Mouse (Mus musculus): Measurements from ENCODE around the gene Prkd3.

The Prkd3 gene

GRCm38 (mm10) chr17:79020208-79020983 is at the start of gene Prkd3:
Prkd3 (minus strand) TSS chr17:79020816.
- DNase-seq, result peak; percentile 58 to 66

GRCm38 (mm10) chr17:79069766-79070480 is 49.3 kb upstream of the Prkd3 start:
- DNase-seq, result no peak

- peak in 1 of 2 experiments; percentile 18 for DNase-seq
These were observed 48.4 kb upstream of the Prkd3 start for GRCm38 (mm10) chr17:79069019-79069418.

- DNase-seq, result no peak
These were observed 48.0 kb upstream of the Prkd3 start for GRCm38 (mm10) chr17:79068581-79068980.

- no peak for DNase-seq
These were observed 43.6 kb upstream of the Prkd3 start for GRCm38 (mm10) chr17:79064250-79064649.

GRCm38 (mm10) chr17:79060221-79060620 is 39.6 kb upstream of the Prkd3 start:
- DNase-seq, result no peak

- no peak for DNase-seq
These were observed 37.7 kb upstream of the Prkd3 start for GRCm38 (mm10) chr17:79058271-79058670.

- peak; percentile 61 to 72 for DNase-seq
These were observed 31.6 kb upstream of the Prkd3 start for GRCm38 (mm10) chr17:79052088-79052812.

- no peak for DNase-seq
These were observed 31.0 kb upstream of the Prkd3 start, which contains the start of gene Qpct for GRCm38 (mm10) chr17:79051606-79052005. Qpct (plus strand) TSS chr17:79051906.

GRCm38 (mm10) chr17:79043705-79044104 is 23.1 kb upstream of the Prkd3 start:
- no peak for DNase-seq

GRCm38 (mm10) chr17:79039660-79040059 is 19.0 kb upstream of the Prkd3 start:
- DNase-seq, result no peak

- no peak for DNase-seq
These were observed 12.2 kb upstream of the Prkd3 start for GRCm38 (mm10) chr17:79032782-79033181.

- no peak for DNase-seq
These were observed 11.0 kb upstream of the Prkd3 start for GRCm38 (mm10) chr17:79031569-79031968.

GRCm38 (mm10) chr17:79029226-79029625 is 8.6 kb upstream of the Prkd3 start:
- DNase-seq, result no peak

GRCm38 (mm10) chr17:79024544-79024943 is 3.9 kb upstream of the Prkd3 start:
- DNase-seq, result peak in 1 of 2 experiments; percentile 29

GRCm38 (mm10) chr17:79022746-79023145 is 2.1 kb upstream of the Prkd3 start:
- DNase-seq, result no peak

- DNase-seq, result no peak
These were observed 344 bp upstream of the Prkd3 start for GRCm38 (mm10) chr17:79020984-79021335.

- DNase-seq, result peak in 1 of 2 experiments; percentile 29
These were observed 849 bp downstream of the Prkd3 start for GRCm38 (mm10) chr17:79019726-79020207.

- DNase-seq, result no peak
These were observed 2.2 kb downstream of the Prkd3 start for GRCm38 (mm10) chr17:79018422-79018821.

GRCm38 (mm10) chr17:79015831-79016230 is 4.8 kb downstream of the Prkd3 start:
- DNase-seq, result no peak

GRCm38 (mm10) chr17:79014911-79015685 is 5.5 kb downstream of the Prkd3 start:
- DNase-seq, result no peak

- DNase-seq, result no peak
These were observed 7.0 kb downstream of the Prkd3 start for GRCm38 (mm10) chr17:79013625-79014024.

Measured in lung, adult 18-20 months (tissue).